Mouse (Mus musculus): ENCODE data around the gene Tipin.
"Not testable (repeated sequence)": the region's sequence is repeated elsewhere in the genome, so short reads cannot be mapped to it uniquely, and the experiment has no call there.

Tipin gene

GRCm38 (mm10) chr9:64281105-64281780, at the start of gene Tipin:
TSS of gene Tipin (plus strand) at chr9:64281581.
- peak; percentile 96 to 98 for DNase-seq

- DNase-seq: no peak
Measured at GRCm38 (mm10) chr9:64231674-64232073, 49.7 kb upstream of the Tipin start.

DNA sequence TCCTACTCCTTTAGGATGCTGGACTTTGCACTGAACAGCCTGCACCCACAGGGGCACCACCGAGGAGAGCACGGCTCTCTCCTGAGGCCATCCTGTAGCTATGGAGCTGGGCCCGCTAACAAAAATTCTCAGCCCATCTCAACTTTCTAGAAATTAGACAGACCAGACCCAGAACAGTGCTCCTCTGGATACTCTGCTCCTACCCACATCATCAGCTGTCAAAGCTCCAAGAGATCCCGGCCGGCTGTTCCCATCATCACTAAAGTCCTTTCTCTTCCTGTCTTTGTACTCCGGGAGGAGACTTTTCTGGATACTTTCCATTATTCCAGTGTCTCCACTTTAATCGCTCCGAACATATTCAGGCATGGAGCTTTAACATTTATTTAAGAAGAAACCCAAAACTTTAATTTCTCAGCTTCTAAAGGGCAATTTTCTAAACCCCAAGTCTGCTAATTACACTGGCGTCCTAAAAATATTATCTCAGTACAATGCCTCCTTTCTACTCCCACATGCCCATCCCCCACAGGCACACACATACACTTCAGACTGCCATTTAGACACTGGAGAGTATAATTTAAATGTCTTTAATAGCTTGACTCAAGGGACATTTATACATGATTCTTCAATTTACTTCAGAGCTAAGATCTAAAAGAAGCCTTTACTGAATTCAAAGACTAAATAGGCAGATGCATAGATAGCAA, 49.0 kb upstream of the Tipin start:
- no peak for DNase-seq

GRCm38 (mm10) chr9:64233656-64234055, 47.7 kb upstream of the Tipin start:
- no peak for DNase-seq

DNA sequence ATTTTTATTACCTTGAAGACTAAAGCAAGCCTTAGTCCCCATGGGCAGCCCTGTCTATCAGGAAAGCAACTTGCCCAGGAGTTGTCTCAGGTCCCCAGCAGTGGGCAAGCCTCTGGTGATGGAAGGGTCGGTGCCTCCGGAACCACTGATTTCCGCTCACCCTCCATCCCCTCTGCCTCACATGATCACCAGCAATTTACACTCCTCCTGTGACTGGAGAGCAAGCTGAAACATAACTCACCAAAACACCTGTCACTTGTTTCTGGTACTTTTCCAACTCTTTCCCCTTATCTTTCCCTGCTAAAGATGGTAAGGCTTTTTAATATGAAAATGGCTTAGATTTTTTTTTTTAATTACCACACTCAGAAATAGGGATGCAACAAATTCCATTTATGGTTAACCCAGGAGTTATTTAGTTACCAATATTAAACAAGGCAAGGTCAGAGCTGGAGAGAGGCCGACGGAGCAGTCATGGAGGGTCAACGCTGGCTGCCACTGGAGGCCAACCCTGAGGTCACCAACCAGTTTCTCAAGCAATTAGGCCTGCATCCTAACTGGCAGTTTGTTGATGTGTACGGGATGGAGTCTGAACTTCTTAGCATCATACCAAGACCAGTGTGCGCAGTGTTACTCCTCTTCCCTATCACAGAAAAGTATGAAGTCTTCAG, 46.5 kb upstream of the Tipin start, which contains the start of gene Uchl4:
Gene Uchl4, plus strand, starts transcription at position 434 of the 668 bp plus-strand sequence.
- no peak for DNase-seq

GRCm38 (mm10) chr9:64236056-64236455, 45.3 kb upstream of the Tipin start:
- DNase-seq: no peak

DNA sequence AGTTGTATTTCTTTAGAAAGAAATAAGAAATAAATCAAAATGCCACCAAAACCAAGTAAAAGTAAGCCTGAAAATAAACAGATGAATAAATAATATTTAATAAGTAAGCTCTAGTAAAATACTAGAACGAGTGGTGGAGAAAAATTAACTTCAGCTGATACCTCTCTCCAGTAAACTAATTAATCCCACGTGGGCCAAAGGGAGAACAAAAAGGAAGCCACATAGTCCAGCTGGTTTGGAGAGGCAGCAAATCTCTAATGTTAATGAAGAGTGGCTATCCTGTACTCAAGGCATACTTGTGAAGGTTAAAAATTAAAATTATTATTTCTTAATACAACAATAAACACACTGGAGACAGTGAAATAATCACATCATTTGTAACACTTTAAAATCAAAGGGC, 41.3 kb upstream of the Tipin start:
- DNase-seq: no peak

GRCm38 (mm10) chr9:64240681-64241080, 40.7 kb upstream of the Tipin start:
- DNase-seq: no peak

DNA sequence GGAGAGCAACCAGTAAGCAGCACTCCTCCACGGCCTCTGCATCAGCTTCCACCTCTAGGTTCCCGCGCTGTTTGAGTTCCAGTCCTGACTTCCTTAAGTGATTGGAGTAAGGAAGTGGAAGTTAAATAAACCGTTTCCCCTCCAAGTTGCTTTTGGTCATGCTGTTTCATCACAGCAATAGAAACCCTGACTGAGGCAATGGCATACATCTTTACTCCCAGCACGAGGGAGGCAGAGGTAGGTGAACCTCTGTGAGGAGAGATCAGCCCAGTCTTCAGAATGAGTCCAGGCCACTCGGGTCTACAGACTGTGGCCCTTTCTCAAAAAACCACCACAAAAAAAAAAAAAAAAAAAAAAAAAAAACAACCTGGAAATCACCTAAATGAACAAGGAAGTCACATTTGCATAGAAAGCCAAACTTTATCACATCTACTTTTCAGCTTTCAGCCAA, 39.0 kb upstream of the Tipin start:
- no peak for DNase-seq

- no peak for DNase-seq
Measured at GRCm38 (mm10) chr9:64249371-64249770, 32.0 kb upstream of the Tipin start.

GRCm38 (mm10) chr9:64250111-64250730, 31.2 kb upstream of the Tipin start:
- no peak for DNase-seq

- DNase-seq: peak in 1 of 2 experiments; percentile 19
Measured at GRCm38 (mm10) chr9:64252591-64253020, 28.8 kb upstream of the Tipin start.

- peak; percentile 100 for DNase-seq
Measured at GRCm38 (mm10) chr9:64253021-64253904, 28.1 kb upstream of the Tipin start, which contains the start of gene Map2k1. TSS of gene Map2k1 (minus strand) at chr9:64253631.

DNA sequence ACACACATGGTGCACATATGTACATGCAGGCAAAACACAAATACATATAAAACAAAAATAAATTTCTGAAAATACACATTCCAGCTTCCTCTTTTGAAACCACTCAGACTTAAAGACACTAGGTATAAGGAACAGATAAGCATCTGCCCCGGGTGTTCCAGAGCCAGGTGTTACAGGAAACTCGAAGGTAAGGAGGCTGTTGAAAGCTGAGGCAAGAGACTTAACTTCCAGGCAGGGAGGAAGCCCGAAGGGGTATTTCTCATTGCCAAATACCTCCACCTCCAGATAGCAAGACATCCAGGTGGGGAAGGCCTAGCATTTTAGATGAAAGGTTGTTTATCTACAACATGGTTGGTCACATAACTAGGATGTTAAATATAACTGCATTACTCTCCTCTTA, 26.0 kb upstream of the Tipin start:
- DNase-seq: no peak

DNA sequence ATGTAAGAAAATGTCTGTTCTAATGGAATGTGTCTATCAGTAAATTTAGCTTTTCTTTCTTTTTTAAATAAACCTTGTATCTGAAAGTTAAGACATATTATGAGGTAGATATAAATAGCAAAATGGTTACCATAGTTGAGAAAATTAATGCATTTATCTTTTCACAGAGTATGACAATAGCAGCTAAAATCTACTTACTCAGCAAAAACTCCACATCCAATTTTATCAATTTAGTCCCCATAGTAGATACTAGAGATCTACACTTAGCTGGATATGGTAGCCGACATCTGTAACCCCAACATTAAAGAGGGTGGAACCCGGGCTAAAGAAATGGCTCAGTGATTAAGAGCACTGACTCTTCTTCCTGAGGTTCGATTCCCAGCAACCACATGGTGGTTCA, 25.2 kb upstream of the Tipin start:
- DNase-seq: no peak

- DNase-seq: no peak
Measured at GRCm38 (mm10) chr9:64259906-64260305, 21.5 kb upstream of the Tipin start.

DNA sequence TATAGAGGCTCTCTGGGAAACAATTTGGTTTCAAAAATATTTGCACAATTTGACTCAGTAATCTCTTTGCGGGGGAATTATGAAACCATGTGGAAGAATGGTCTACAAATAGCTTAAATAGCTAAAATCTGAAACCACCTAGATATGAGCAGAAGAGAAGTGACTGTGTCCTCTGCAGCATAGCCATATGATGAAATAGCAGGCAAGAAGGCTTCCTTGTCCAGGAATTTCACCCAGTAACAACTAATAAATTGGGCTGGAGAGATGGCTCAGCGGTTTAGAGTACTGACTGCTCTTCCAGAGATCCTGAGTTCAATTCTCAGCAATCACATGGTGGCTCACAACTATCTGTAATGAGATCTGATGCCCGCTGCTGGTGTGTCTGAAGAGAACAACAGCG, 20.4 kb upstream of the Tipin start:
- no peak for DNase-seq

GRCm38 (mm10) chr9:64264813-64265212, 16.6 kb upstream of the Tipin start:
- no peak for DNase-seq

GRCm38 (mm10) chr9:64267231-64267630, 14.2 kb upstream of the Tipin start:
- no peak for DNase-seq

GRCm38 (mm10) chr9:64268196-64268595, 13.2 kb upstream of the Tipin start:
- DNase-seq: no peak

DNA sequence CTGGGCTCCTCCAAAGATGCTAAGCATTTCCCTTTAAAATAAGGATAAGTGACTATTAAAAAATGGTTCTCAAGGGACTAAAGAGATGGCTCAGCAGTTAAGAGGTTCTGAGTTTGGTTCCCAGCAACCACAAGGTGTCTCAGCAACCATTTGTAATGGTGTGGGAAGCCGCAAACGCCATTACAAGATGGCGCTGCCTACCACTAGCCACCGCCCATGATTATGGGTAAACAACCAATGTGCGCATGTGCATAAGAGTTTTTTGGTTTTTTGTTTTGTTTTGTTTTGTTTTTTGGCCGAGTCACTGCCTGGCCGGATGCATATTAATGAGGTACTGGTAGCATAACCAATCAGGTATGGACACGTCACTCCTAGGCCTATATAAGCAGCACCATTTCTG, 12.5 kb upstream of the Tipin start:
- DNase-seq: not testable (repeated sequence)

GRCm38 (mm10) chr9:64271249-64271648, 10.1 kb upstream of the Tipin start:
- no peak for DNase-seq

Data from cerebellum, postnatal 14 days (tissue).